Mouse (Mus musculus): ENCODE measurements around the gene Hsd17b6.

The Hsd17b6 gene

DNA sequence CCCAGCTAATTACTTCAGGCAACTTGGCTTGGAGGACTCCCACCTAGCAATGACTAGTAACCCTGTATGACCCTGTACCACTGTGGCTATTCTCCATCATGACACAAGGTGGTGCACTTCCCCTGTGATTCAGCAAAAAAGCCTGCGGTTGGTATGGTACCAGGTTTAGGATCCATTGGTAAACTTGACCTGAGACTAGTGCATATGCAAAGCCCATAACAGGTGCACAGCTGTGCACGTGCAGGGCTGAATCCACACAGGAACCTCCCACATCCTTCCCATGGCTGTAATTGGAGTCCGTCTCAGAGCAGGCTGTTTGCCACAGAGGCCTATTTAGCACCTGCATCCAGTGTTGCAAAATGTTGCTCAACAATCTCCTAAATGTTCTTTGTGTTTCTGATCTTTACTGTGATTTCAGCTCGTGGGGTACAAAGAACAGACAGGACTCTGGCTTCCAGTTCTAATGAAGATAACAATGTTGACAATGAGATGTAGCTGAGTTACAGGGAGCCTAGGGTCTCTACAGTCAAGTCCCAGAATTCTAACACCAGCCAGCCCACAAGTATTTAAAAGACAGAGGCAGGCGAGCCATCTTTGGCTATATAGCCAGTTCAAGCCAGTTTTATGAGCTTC is 61.9 kb downstream of the Hsd17b6 start:
- DNase-seq (ENCODE audit: extremely low spot score, low spot score) = peak; percentile 52
